Mouse (Mus musculus) WW6 (cell line): Measurements from ENCODE around the gene Rasal1.

Experiments used
- DNase-seq: peaks from one replicate; pipeline ENCODE4 v3.0.0-alpha.2; 2013; ENCODE audit warnings: low read depth, low spot score

The Rasal1 gene

DNA sequence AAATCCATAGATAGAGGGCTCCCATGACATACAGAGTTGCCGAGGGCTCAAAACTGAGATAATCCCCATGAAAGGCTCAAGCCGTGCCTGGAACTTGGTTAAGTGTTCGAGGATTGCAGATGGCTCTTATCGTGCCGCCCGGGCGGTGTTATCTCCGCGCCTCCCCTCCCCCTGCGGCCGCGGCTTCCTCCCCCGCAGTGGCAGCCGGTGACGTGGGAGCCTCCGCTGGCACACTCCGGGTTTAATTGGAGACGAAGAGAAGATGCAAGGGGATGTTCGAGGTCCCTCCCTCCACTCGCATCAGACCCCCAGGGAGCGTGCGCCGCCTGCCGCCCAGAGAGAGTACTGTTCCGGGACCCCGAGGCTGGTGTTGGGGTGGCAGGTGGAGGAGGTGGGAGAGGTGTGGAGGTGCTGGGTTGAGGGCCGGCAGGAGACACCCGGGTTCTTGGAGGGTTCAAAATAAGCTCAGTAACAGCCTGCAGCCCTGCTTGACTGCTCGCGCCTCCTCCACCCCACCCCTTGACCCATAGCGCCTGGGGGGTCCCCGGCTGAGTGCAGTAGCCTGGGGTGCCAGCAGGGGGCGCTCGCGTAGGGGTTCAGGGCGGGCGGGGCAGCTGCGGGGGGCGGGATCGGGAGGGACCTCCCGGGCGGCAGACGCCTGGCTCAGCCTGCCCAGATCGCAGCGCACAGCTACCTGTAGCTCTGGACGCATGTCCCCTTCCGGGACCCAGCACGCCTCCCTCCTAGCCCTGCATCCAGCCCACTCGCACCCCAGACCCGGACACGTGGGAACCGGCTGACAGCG, at the start of gene Rasal1:
Gene Rasal1 (plus strand): TSS at position 244 of the 805 bp plus-strand sequence.
- peak; percentile 49 for DNase-seq

DNA sequence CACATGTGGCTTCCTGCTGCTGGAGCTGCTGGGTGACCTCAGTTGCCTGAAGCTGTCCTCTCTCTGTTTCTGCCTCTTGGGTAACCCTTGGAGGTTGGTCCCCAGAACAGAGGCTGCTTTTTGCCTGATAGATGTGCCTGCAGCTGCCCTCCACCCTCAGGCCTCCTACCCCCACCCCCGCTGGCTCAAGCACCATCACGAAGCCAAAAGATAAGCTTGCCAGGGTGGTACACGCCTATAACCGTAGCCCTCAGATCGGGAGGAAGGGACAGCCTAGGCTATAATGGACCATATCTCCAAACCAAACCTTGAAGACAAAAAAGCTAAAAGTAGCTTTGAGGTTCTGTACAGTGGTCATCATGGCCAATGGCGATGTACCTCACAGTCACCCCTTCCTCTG, 49.0 kb upstream of the Rasal1 start:
- no peak for DNase-seq

DNA sequence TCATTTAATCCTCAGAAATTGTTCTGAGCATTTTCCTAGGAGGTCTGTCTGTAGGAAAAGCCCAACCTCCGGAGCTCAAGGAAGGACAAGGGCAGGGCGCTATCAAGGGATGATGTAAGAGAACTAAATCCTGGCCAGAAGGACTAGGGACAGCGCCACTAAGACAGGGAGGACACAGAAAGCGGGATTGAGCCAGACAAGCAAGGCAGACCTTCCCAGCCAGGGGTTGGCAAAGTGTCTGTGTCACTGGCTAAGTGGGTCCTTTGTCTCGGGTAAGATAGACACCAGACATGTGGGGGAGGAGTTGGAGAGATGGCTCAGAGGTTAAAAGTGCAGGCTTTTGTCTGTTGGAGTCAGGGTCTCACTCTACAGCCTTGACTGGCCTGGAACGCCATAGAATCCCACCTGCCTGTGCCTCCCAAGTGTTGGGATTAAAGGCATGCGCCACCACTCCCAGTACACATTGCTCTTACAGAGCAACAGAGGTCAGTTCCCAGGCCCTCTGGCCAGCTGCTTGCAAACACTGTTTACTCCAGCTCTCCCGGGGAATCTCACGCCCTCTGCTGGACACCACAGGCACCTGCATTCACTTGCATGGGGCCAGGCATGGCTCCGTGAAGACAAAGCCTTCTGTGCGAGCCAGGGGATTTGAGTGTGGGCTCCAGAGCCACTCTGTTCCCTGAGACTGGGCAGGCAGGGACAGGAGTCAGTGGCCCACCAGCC, 47.5 kb upstream of the Rasal1 start:
- DNase-seq: no peak

DNA sequence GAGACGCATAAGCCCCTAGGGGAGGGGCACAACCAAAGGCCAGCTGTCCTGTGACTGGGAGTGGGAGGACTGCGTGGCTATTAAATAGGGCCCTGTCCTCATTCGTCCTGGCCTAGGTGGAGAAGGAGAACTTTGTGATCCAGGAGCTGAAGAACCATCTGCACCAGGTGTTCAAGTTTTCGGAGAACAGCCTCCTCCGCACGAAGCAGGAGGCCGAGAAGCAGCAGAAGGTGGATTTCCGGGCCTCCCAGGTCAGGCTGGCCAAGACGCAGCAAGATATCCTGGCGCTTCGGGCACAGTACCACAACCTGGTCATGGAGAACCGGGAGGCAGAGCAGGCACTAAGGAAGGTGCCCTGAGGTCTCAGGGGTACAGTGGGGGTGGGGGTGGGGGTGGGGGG, 46.4 kb upstream of the Rasal1 start:
- no peak for DNase-seq

DNA sequence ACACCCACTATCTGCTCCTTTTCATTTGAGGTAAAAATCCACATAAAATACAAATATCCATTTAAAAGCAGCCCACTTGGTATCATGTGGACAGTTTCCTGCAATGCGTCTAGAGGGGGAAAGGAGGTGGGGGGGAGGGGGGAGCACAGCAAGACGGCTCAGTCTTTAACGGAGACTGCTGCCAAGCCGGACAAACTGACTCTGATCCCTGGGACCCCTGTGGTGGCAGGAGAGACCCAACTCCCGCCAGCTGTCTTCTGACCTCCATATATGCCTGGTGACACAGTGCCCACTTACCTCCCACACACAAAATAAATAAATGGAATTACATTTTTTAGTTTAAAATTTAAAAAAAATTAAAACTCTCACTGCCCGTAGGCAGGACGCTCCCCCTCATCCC, 45.1 kb upstream of the Rasal1 start:
- DNase-seq: no peak

DNA sequence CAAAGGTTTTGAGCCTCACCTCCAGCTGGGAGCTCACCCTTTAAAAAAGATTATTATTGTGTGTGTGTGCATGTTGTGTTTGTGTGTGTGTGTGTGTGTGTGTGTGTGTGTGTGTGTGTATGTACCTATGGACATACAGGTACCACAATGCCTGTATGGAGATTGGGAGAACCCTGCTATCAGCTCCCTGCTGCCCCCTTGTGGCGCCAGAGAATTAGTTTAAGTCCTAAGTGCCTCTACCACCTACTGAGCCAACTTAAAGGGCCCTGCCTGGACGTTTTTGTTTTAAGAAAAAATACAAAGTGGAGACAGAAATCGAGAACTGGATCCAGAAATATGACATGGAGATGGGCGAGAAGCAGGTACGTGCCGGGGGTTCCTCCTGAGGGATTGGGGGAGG, 43.8 kb upstream of the Rasal1 start:
- no peak for DNase-seq

DNA sequence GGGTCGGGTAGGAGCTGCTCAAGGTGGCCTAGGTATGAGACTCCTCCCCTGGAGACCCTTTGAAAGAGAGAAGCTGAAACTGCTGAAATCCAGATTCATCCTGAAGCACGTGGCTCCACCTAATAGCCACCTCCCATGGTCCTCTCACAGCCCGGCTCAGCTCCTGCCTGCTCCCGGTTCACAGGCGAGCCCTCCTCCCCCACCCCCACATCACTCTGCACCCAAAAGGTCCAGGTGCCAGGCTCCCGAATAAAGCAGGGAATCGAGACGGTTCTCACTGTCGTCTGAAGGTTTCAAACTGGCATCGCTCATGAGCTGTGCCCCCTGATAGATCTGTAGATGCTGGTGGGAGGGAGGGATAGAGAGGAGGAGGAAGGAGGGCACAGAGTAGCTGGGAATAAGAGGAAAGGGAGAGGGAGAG, 43.4 kb upstream of the Rasal1 start:
- no peak for DNase-seq

DNA sequence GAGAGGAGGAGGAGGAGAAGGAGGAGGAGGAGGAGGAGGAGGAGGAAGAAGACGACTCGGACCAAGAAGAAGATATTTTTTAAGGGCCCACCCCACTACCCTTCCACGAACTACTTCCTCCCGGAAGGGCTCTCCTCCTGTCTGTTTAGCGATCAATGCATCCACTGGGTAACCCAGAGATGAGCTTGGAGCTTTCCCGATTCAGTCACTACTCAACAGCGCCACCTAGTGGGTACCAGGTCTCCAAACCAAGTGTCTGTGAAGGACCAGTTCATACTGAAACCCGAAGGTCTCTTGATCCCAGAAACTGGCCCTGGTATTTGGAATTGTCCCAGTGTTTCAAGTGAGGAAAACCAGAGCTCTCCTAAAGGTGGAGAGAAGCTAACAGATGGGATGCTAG, 42.9 kb upstream of the Rasal1 start:
- peak; percentile 86 for DNase-seq

DNA sequence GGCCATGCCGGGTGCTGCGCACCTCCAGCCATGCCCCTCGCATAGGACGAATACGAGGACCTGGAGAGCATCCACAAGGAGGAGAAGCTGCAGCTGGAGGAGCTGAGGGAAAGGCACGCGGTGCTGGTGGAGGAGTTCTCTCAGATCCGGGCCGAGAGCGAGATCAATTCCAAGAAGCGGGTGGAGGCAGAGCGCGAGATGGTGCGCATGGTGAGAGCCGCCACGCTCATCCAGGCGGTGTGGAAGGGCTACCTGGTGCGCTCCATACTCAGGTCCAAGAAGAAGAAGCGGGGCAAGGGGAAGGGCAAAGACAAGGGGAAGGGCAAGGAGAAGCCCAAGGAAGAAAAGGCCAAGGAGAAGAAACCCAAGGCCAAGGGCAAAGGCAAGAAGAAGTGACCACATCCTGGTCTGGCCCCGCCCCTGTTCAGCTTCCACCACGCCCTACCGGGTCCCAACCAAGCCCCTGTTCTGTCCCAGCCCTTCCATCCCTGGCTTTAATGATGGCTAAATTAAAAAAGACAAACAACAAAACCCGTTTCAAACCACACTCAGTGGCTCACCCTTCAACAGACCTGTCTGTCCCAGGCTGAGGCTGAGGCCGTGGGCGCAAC, 41.9 kb upstream of the Rasal1 start:
- no peak for DNase-seq

DNA sequence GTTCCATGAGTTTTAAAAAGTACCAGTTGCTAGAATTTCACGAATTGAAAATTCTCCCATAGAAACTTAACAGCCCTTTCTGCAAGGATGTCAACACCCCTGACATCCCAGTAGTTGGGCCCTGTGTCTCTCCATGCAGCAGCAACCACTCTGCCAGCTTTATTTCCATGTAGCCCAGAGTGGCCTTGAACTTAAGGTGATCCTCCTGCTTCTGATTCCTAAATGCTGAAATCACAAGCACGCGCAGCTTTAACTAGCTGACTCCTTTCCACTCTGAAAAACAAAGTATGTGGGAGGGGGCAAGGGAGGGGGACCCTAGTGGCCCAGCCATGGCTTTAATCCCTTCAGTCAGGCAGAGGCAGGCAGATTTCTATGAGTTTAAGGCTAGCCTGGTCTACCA, 41.3 kb upstream of the Rasal1 start:
- DNase-seq: no peak

DNA sequence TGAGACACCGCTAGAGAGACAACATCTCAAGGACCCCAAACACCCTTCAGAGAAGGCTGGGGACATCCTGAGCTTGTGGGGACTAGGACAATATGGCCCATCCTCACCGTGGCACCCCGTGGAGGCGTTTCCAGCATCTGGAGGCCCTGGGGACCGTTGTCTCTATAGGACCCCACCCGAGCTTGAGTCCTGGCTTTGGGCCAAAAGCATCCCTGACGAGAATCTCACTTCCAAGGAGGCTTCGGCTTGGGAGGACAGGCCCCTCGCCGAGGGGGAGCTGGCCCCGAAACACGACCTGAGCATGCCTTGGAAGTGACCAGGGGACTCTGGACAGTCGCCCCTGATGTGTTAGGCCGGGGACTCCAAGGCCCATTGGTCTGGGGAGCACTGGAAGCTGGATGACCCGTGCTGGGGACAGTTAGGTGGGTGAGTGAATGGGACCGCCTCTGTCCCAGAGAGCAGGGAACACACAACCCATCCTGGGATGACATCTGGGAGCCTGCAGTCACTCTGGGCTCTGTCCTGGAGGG, 39.3 kb upstream of the Rasal1 start:
- no peak for DNase-seq

DNA sequence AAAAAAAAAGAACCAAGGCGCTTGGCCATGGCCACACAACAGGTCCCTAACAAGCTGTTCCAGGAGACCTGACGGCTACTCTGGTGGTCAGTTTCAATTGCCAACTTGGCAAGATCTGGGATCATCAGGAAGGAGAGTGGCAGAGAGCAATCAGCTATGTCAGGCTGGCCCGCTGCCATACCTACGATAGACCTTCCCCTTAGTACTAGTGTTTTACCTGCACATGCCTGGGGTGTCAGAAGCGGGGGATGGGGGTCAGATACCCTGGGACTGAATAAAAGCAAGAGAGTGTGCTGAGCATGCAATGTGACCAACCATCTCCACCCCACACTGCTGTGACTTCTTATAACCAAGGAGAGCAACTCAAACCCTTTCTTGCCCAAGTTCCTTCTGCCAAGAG, 37.7 kb upstream of the Rasal1 start:
- DNase-seq: no peak

DNA sequence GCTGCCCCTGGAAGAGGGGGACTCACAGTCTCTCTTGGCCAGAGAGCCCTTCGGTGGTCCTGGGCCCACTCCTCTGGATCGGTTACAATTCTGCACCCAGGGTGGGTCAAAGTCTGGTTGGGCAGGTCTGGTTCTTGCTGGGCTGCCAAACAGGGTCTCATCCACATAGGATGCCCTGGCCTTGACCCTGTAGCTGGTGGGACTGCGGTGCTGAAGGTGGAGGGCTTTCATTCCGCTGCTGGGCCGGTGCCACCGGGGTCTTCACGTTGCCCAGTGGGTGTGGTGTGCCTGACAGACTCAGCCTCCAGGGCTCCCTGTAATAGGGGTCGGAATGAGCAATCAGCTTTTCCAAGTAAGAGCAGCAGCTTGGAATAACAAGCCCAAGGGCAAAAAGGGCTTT, 37.2 kb upstream of the Rasal1 start:
- no peak for DNase-seq

DNA sequence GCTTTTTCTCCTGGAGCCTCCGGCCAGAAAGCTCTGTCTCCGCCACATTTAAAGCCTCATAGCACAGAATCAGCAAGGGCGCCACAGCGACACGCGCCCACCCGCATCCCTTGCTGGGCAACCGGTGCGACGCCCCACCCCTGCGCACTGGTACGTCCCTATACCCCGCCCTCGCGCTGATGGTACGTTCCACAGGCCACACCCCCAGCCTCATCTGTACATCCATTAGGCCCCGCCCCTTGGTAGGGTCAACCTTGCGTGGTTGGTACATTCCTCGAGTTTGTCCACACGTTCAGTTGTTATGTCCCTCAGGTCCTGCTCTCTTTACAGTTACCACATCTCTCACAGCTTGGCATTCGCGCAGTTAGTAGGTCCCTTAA, 36.2 kb upstream of the Rasal1 start, which contains the start of the genes Rita1 and Ddx54:
Gene Rita1 (minus strand): TSS at position 148 of the 380 bp plus-strand sequence.
Gene Ddx54 (plus strand): TSS at position 298 of the 380 bp plus-strand sequence.
- no peak for DNase-seq

DNA sequence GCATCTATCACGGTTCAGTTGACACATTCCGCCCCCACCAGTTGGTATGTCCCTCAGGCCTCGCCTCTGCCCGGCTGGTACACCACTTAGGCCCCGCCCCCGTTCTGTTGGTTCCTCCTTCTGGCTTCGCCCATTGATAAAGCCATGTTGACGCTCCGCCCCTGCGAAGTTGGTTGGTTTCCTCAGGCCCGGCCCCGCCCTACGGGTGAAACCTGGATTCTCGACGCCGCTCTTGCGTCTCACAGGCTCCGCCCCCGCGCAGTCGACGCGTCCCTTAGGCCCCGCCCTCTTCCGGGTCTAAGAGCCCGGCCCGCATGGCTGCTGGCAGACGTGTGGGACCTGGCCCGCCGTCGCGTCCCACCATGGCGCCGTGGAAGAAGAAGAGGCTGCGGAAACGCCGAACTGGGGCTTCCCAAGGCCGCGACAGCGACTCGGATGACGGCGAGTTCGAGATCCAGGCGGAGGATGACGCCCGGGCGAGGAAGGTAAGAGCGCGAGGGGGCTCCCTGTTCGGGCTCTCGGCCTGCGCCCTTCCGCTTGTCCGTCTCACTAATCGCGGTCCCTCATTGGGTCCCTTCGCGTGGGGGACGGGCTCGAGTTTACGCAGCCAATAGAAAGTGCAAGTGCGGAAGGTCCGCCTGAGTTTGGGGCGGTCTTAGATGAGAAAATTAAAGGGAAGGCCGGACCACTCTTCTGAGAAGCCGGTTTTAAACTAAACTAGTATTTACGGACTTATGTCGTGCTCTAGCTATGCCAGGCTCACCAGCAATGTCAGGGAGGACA, 35.6 kb upstream of the Rasal1 start:
- peak; percentile 99 for DNase-seq

DNA sequence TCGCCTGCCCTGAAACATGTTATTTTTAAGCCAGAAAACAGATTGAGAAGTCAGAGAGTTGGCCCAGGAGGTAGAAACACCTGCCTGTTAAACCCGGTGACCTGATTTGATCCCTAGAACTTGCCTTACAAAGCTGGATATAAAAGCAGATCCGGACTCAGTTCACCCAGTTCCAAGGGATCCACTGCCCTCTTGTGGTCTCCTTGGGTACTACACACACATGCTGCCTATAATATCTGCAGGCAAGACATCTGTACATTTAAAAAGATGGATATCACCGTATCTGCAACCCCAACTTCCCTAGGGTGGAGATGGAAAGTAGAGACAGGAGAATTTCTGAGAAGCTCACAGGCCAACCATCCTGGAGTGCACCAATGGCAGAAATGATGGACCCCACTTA, 32.7 kb upstream of the Rasal1 start:
- DNase-seq: no peak

DNA sequence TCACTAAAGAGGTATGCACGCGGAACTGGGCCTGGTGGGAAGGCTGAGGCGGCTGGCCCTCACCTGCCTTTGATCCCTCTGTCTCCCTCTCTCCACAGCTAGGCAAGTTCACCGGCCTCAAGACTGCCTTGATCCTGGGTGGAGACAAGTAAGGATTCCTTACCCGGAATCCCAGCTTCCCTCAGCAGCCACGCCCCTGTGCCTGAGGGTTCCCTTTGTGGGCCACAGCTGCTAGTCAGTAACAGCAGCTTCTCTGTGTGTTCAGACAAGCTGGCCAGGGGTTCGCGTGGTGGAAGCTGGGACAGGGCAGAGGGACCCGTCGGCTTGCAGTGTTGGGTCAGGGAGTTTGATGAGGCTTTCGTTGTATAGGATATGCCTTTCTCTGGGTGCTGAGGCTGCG, 29.8 kb upstream of the Rasal1 start:
- DNase-seq: no peak

DNA sequence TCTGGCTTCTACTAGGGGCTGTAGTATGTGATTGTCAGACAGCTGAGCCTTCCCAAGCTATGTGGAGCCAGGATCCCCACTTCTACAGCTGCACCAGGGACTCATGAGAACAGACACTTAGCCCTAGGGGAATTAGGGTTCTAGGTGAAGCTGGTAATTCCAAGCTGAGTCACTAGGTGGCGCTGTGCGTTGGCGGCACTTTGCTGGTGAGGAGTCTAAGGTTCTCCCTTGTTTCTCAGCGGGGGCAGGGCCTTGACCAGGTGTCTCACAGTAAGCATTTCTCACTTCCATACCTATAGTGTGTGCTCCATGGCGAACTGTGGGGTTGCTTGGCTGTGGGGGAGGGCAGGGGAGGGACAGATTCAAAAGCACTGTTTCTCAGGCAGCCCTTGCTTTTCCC, 29.4 kb upstream of the Rasal1 start:
- DNase-seq: no peak

DNA sequence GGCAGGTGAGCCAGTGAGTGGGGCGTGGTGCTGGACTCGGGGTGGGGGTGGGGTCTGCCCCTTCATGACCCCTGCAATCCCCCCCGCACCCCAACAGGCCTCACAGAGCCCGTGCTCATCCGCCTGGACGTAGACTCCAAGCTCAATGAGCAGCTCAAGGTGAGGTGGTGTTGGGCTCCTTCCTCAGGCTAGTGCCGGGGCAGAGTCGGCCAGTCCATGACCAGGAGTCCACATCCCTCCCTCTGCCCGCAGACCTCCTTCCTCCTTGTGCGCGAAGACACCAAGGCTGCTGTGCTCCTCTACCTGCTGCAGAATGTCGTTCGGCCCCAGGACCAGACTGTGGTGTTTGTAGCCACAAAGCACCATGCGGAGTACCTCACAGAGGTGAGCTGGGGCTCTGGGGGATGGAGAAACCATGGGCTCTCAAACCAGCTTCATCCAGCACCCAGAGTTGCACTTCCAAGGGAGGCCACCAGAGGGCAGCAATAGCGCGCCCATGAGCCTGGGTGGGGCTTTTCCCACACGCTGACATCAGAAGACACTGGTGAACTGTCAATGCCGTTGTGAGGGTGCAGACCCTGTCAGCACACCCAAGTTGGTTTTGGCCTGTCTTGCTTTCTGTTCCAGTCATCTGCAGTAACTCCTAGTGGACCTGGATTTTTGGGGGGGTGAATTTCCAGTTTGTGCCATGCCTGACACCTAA, 28.1 kb upstream of the Rasal1 start:
- DNase-seq: no peak

DNA sequence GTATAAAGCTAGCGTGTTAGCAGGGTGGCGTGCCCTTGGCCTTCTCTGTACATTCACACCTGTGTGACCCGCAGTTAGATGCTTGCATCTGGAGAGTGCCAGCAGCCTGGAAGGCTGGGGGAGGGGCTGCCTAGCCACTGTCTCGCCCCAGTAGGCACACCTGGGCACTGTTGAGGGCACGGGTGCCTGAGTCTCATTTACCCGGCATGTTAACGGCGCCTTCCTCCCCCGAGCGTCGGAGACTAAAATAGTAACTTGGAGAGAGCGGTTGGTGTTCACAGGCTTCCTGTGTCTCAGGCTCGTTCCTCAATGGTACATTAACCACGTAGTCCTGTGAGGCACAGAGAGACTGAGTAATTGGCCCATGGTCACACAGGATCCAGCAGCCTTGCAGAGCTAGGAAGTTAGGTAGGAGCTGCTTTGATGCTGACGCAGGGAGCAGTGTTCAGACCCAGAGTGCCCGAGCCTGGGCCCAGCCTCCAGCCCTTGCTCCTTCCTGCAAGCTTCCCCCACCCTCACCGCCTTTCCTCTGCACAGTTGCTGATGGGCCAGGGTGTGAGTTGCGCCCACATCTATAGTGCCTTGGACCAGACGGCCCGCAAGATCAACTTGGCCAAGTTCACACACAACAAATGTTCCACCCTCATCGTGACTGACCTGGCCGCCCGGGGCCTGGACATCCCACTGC, 27.4 kb upstream of the Rasal1 start:
- no peak for DNase-seq
